Mouse (Mus musculus) heart, adult 2 months (tissue): ENCODE measurements around the gene Acad12. TPM values are rescaled to one million over a fixed set of nuclear protein-coding genes. Genes with fewer than 3 reads are reported as not detected.
"Not testable (repeated sequence)": the region's sequence is repeated elsewhere in the genome, so short reads cannot be mapped to it uniquely, and the experiment has no call there.

ENCODE experiments used
- DNase-seq, 2 experiments: peaks; one replicate each; pipeline ENCODE4 v3.0.0; 2021
- H3K27ac ChIP-seq: fragments of 200-600 bp; 2 replicates; pipeline ENCODE4 v1.8.1; 2022
- H3K27me3 ChIP-seq: fragments of 200-500 bp; 2 replicates; pipeline ENCODE4 v1.6.1; 2012; ENCODE audit warnings: mild to moderate bottlenecking, low read length, inconsistent platforms, mixed read lengths; ENCODE audit not compliant: control insufficient read depth, insufficient read depth
- H3K36me3 ChIP-seq: fragments of 200-500 bp; 2 replicates; pipeline ENCODE4 v1.6.1; 2012; ENCODE audit warnings: low read length, inconsistent platforms; ENCODE audit not compliant: control insufficient read depth, insufficient read depth
- H3K4me1 ChIP-seq: fragments of 200-500 bp; 2 replicates; pipeline ENCODE4 v1.6.1; 2011; ENCODE audit warnings: low read length; ENCODE audit not compliant: control insufficient read depth, insufficient read depth
- H3K4me3 ChIP-seq: fragments of 200-600 bp; 2 replicates; pipeline ENCODE4 v1.8.1; 2022
- H3K79me2 ChIP-seq: fragments of 200-500 bp; replicated peaks from 2 replicates; pipeline ENCODE4 v1.6.1; 2012; ENCODE audit warnings: mild to moderate bottlenecking, inconsistent platforms, low read length, moderate library complexity, mixed read lengths; ENCODE audit not compliant: control insufficient read depth, insufficient read depth
- H3K9ac ChIP-seq: fragments of 200-500 bp; 2 replicates; pipeline ENCODE4 v1.6.1; 2012; ENCODE audit warnings: low read depth, mild to moderate bottlenecking, control low read depth, inconsistent platforms, low read length, mixed read lengths
- CTCF ChIP-seq: fragments of 200-600 bp; IDR thresholded peaks from 2 replicates; pipeline ENCODE4 v1.8.1; 2022; ENCODE audit warnings: antibody characterized with exemption, mild to moderate bottlenecking, moderate library complexity
- EP300 ChIP-seq: fragments of 200-500 bp; IDR thresholded peaks from 2 replicates; pipeline ENCODE4 v1.6.1; 2011; ENCODE audit warnings: low read depth, low read length, control low read depth; ENCODE audit not compliant: insufficient read depth
- POLR2A ChIP-seq: fragments of 200-500 bp; IDR thresholded peaks from 2 replicates; pipeline ENCODE4 v1.6.1; 2011; ENCODE audit warnings: mild to moderate bottlenecking, low read depth, low read length, control low read depth; ENCODE audit not compliant: insufficient read depth
- WGBS: fragments of 180-500 bp; shearing (Covaris S2); methylation state at CpG from one replicate; pipeline ENCODE4 v1.1.7; 2018; 5-methylcytosine and 5-hydroxymethylcytosine counted together
- intact Hi-C: fragments of 180-260 bp; cut with DNase I; formaldehyde crosslinking; loops from one replicate; pipeline ENCODE4 v1.15.1; 2025
- polyA plus RNA-seq: library from polyadenylated mRNA; depleted of rRNA; stranded (reverse); fragments of >200 nt; gene quantifications from 2 replicates; pipeline ENCODE4 v1.2.3, GENCODE M21; 2012
- total RNA-seq, 2 experiments: library from RNA; stranded (reverse); gene quantifications; 2 replicates each; pipeline ENCODE4 v1.2.3; 2021

Gene Acad12
- total and polyA plus RNA-seq, 3 experiments, result 68.2 to 85.7 (median 80.2) TPM

GRCm38 (mm10) chr5:121606151-121606550 is 12.6 kb downstream of the Acad12 start:
- no peak overlapping the region for H3K9ac ChIP-seq
- no peaks in the 10 kb centered on the region for H3K27me3 ChIP-seq
- H3K4me3 ChIP-seq, result no peak overlapping the region
- no peak overlapping the region for H3K27ac ChIP-seq
- peak; percentile 73 to 86 for DNase-seq
- no peaks in the 10 kb centered on the region for H3K36me3 ChIP-seq
- 0% methylated on average over 2 of the region's 2 CpGs for WGBS
- H3K79me2 ChIP-seq, result no peaks in the 10 kb centered on the region
- peaks cover 5% of the 10 kb centered on the region for H3K4me1 ChIP-seq
- intact Hi-C loops, result no loop called here
- peak; percentile 96 for TF ChIP-seq CTCF
- no peak for TF ChIP-seq EP300
- no peak for TF ChIP-seq POLR2A

GRCm38 (mm10) chr5:121603815-121604214 is 14.9 kb downstream of the Acad12 start:
- H3K36me3 ChIP-seq, intact Hi-C loops, H3K79me2 ChIP-seq, H3K9ac ChIP-seq, H3K4me1 ChIP-seq, H3K4me3 ChIP-seq, DNase-seq, H3K27me3 ChIP-seq, H3K27ac ChIP-seq: not testable (repeated sequence)
- 83% methylated on average over 1 of the region's 1 CpGs for WGBS

DNA sequence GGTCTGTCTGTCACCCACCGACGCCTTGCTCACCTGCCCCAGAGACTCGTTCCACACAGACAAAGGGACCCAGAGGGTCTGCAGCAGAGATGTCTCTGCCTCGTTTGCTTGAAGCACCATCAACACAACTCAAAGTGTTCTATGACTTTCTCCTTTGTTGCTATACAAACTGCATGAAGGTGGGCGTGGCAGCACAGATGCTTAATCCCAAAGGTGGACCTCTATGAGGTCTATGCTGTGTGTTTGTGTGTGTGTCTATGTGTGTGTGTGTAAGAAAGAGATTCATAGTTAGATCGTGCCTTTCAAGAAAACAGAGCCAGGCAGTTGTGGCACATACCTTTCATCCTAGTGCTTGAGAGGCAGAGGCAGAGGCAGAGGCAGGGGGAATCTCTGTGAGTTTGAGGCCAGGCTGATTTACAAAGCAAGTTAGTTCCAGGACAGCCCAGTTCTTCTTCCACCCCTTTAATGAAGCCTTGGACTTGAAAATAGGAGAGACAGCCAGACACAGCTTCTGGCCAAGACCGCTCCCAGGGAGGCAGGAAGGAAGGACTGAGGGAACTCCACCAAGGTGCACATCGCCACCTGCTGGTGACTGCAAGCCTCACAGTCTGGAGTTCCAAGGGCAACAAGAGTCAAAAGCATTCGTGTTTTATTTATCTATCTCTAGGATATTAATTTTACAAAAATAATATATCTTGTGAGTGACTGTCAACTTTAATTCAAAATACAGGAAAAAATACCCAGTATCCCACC is 17.0 kb downstream of the Acad12 start:
- TF ChIP-seq POLR2A (peak; percentile 58), CTCF (peak; percentile 95), EP300 (peak; percentile 99)
- Histone ChIP-seq H3K36me3 (no peaks in the 10 kb centered on the region), H3K4me3 (0 out of 2 replicates have a peak overlapping the region, but pooled peaks have one; percentile 12), H3K27ac (peak overlapping the region; percentile 62), H3K9ac (peak overlapping the region; percentile 36), H3K27me3 (no peaks in the 10 kb centered on the region), H3K4me1 (peaks cover 10% of the 10 kb centered on the region), H3K79me2 (no peaks in the 10 kb centered on the region)
- peak; percentile 91 to 94 for DNase-seq
- WGBS, result 40% methylated on average over 9 of the region's 9 CpGs
- intact Hi-C loops, result loop anchor here (1.0 to 2.0 kb wide), 3 partner anchors 17 to 55 kb away; no protein-coding TSS in a partner anchor

DNA sequence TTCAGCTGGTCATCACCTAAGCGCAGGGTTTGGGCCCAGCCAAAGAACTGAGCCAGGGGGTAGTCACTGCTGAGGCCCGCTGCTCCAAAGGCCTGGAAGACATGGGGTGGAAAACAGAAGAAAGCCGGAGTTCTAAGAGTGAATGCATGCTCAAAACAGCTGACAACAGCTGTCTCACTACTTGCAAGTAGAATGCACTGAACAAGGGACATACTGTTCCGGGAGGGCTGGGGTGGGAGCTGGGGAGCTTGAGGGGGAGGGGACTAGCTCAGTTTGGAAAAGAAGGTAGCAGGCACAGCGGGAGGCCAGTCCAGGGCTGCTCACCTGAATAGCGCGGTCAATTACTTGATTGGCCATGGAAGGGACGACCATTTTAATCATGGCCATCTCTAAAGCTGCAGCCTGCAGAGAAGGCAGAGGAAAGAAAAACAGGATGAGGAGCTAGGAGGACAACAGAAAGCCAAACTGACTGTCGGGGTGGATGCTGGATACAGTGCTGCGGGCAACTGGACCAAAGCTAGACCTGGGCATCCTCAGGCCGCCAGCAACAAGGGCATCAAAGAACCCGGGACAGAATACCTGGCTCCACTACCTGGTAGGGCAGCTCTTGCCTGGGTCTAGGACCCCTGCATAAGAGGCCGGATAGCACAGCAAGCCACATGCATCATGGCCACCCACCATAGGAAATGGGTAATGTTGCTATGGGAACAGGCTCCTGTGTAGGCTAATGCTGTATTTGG is 19.7 kb downstream of the Acad12 start:
- no peaks in the 10 kb centered on the region for H3K36me3 ChIP-seq
- no peak overlapping the region for H3K27ac ChIP-seq
- no peak overlapping the region for H3K4me3 ChIP-seq
- TF ChIP-seq CTCF, result no peak
- no peak for TF ChIP-seq POLR2A
- no peak for TF ChIP-seq EP300
- intact Hi-C loops, result no loop called here
- peaks cover 18% of the 10 kb centered on the region for H3K4me1 ChIP-seq
- no peak overlapping the region for H3K9ac ChIP-seq
- no peaks in the 10 kb centered on the region for H3K79me2 ChIP-seq
- no peaks in the 10 kb centered on the region for H3K27me3 ChIP-seq
- peak in 1 of 2 experiments; percentile 48 for DNase-seq
- 74% methylated on average over 13 of the region's 13 CpGs for WGBS

DNA sequence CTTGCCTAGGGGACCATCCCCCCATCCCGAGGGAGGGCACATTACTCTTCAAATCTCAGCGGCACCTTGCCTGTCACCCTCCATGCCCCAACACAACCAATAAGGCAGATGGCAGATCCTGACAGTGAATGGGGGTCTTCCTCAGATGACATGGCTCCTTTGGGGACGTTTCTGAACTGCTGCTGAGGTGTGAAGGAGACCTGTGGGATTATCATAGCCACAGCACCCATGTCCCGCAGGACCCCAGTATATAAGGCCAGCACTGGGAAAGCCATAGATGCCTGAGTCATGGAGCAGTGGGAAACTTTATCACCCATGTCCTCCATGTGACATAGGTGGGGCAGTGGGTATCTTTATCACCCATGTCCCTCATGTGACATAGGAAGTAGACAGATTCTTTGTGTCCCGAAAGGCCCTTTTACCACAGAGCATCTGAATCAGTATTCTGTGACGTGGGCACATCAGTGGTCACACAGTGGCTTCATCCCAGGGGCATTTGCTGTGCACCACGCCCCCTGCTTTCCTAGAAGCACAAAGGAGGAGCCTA is 20.7 kb downstream of the Acad12 start:
- TF ChIP-seq CTCF, result no peak
- no peak for TF ChIP-seq POLR2A
- TF ChIP-seq EP300, result no peak
- intact Hi-C loops, result no loop called here
- no peak overlapping the region for H3K27ac ChIP-seq

DNA sequence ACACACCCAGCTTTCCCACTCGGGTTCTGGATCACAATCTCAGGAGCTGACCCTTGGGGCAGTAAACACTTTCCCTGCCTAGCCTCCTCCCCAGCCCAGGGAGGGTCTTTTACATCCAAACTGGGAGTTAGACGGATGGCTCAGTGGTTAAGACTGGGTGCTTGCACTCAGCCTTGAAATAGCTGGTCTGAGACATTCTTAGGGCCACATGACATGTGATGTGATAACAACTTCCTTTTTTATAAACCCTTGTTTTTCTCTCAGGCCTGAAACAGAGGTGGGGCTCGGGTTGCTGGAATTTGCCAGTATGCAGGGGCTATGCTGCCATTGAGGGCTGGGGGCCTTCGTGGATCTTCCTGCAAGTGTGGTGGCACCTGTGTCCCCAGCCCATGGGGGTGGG is 21.4 kb downstream of the Acad12 start:
- peaks cover 23% of the 10 kb centered on the region for H3K4me1 ChIP-seq
- intact Hi-C loops, result no loop called here

More for the DNA sequence above, 20.7 kb downstream of the Acad12 start:
- no peaks in the 10 kb centered on the region; the same call in 1 of the 2 replicates for H3K79me2 ChIP-seq
- H3K27me3 ChIP-seq, result no peaks in the 10 kb centered on the region
- H3K36me3 ChIP-seq, result no peaks in the 10 kb centered on the region
- 81% methylated on average over 7 of the region's 7 CpGs for WGBS
- no peak for DNase-seq
- H3K9ac ChIP-seq, result no peak overlapping the region
- H3K4me1 ChIP-seq, result peaks cover 20% of the 10 kb centered on the region
- H3K4me3 ChIP-seq, result no peak overlapping the region

More for the DNA sequence above, 21.4 kb downstream of the Acad12 start:
- Histone ChIP-seq H3K36me3 (no peaks in the 10 kb centered on the region), H3K79me2 (no peaks in the 10 kb centered on the region; the same call in 1 of the 2 replicates), H3K9ac (no peak overlapping the region), H3K27ac (no peak overlapping the region), H3K27me3 (no peaks in the 10 kb centered on the region), H3K4me3 (no peak overlapping the region)
- no peak for DNase-seq
- TF ChIP-seq POLR2A, result no peak
- TF ChIP-seq CTCF, result no peak
- no peak for TF ChIP-seq EP300
- 60% methylated on average over 4 of the region's 4 CpGs for WGBS
